Mouse (Mus musculus) embryonic facial prominence, embryonic 14.5 days (tissue): Measurements from ENCODE around the gene Gas2l1. TPM values are rescaled to one million over a fixed set of nuclear protein-coding genes. Genes with fewer than 3 reads are reported as not detected.
A peak's percentile ranks its signal among the peaks of the same experiment; 100 is the strongest.

ENCODE experiments used
- ATAC-seq: fragments of 200-750 bp; cut with Nextera tagmentation; 2 replicates; pipeline ENCODE4 v1.8.0; 2017; ENCODE audit warnings: low read depth, moderate number of reproducible peaks, moderate TSS enrichment
- DNase-seq: peaks from one replicate; pipeline ENCODE4 v3.0.0-alpha.2; 2015; ENCODE audit warnings: low spot score
- H3K27ac ChIP-seq: fragments of 300-500 bp; sonication (generic); replicated peaks from 2 replicates; pipeline ENCODE4 v1.5.1; 2014; ENCODE audit warnings: low read depth, mild to moderate bottlenecking, low read length, moderate library complexity
- H3K27me3 ChIP-seq: fragments of 300-500 bp; sonication (generic); replicated peaks from 2 replicates; pipeline ENCODE4 v1.6.1; 2014; ENCODE audit warnings: low read length; ENCODE audit not compliant: control insufficient read depth, insufficient read depth
- H3K36me3 ChIP-seq: fragments of 300-500 bp; sonication (generic); 2 replicates; pipeline ENCODE4 v1.6.1; 2014; ENCODE audit warnings: low read length, mixed read lengths; ENCODE audit not compliant: control insufficient read depth, insufficient read depth
- H3K4me1 ChIP-seq: fragments of 300-500 bp; sonication (generic); 2 replicates; pipeline ENCODE4 v1.6.1; 2014; ENCODE audit warnings: antibody characterized with exemption, low read length; ENCODE audit not compliant: control insufficient read depth, insufficient read depth
- H3K4me2 ChIP-seq: fragments of 300-500 bp; sonication (generic); 2 replicates; pipeline ENCODE4 v1.6.1; 2014; ENCODE audit warnings: low read depth, mild to moderate bottlenecking, low read length, moderate library complexity, mixed read lengths
- H3K4me3 ChIP-seq: fragments of 300-500 bp; sonication (generic); 2 replicates; pipeline ENCODE4 v1.5.1; 2014; ENCODE audit warnings: low read depth, mild to moderate bottlenecking, low read length
- H3K9ac ChIP-seq: fragments of 300-500 bp; sonication (generic); 2 replicates; pipeline ENCODE4 v1.6.1; 2014; ENCODE audit warnings: low read depth, mild to moderate bottlenecking, low read length, moderate library complexity, mixed read lengths
- H3K9me3 ChIP-seq: fragments of 300-500 bp; sonication (generic); 2 replicates; pipeline ENCODE4 v1.6.1; 2016; ENCODE audit warnings: low read length; ENCODE audit not compliant: control insufficient read depth
- WGBS: fragments of 180-500 bp; shearing (Covaris S2); extraction: QIAGEN DNeasy Blood & Tissue Kit; methylation state at CpG from one replicate; pipeline ENCODE4 v1.1.7; 2014; 5-methylcytosine and 5-hydroxymethylcytosine counted together
- polyA plus RNA-seq: library from polyadenylated mRNA; unstranded; fragments of >200 nt; fragmentation: Nextera tagmentation; extraction: Ambion mirVana; gene quantifications from 2 replicates; pipeline ENCODE4 v1.2.1, GENCODE M21; 2014

Gene Gas2l1
- polyA plus RNA-seq, 1 experiment from 2014 or later, result 33.8 TPM

DNA sequence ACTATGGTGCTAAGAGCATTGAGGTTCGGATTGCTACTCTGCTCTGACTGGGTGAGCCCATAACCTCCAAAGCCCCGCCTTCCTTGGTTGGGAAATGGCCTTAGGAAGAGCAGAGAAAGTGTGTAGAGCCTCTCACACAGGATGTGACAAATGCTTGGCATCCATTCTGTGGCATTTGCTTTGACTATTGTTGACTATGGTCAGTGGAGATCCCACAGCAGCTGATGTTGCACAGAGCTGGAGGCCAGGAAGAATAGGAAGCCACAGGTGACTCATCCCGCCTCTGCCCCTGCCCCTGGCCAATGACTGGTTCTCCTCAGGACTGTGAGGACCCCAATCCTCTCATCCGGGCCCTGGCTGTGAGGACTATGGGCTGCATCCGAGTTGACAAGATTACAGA lies 48.8 kb downstream of the Gas2l1 start:
- Histone ChIP-seq H3K9me3 (no peaks in the 10 kb centered on the region), H3K4me1 (no peaks in the 10 kb centered on the region), H3K9ac (no peak overlapping the region), H3K4me2 (no peak overlapping the region), H3K27ac (no peak overlapping the region), H3K4me3 (no peak overlapping the region), H3K27me3 (no peaks in the 10 kb centered on the region), H3K36me3 (peaks cover 74% of the 10 kb centered on the region)
- WGBS, result 89% methylated on average over 5 of the region's 5 CpGs
- ATAC-seq (no peak), DNase-seq (no peak)

DNA sequence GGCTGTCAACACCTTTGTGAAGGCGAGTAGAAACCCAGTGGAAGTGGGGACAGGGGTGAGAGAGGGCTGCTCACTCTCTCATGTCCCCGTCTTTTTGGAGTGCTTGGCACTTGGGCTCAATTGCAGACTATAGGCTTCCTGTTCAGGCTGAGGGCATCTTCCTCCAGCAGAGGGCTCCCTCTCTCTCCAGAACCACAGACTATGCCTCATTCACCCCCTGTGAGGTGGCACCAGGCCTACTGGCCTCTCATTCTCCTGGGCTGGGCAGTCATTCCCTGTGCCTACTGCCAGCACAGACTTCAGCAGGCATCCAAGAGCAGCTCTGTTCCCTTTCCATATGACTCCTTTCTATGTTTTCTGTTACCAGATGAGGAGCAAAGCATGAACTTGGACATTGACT lies 49.4 kb downstream of the Gas2l1 start:
- WGBS, result 66% methylated on average over 2 of the region's 2 CpGs
- H3K4me1 ChIP-seq, result no peaks in the 10 kb centered on the region
- no peak overlapping the region for H3K27ac ChIP-seq
- no peak for ATAC-seq
- H3K36me3 ChIP-seq, result peaks cover 73% of the 10 kb centered on the region
- no peak overlapping the region for H3K4me3 ChIP-seq
- H3K9me3 ChIP-seq, result no peaks in the 10 kb centered on the region
- no peaks in the 10 kb centered on the region for H3K27me3 ChIP-seq
- DNase-seq, result peak; percentile 11
- no peak overlapping the region for H3K4me2 ChIP-seq
- no peak overlapping the region for H3K9ac ChIP-seq

DNA sequence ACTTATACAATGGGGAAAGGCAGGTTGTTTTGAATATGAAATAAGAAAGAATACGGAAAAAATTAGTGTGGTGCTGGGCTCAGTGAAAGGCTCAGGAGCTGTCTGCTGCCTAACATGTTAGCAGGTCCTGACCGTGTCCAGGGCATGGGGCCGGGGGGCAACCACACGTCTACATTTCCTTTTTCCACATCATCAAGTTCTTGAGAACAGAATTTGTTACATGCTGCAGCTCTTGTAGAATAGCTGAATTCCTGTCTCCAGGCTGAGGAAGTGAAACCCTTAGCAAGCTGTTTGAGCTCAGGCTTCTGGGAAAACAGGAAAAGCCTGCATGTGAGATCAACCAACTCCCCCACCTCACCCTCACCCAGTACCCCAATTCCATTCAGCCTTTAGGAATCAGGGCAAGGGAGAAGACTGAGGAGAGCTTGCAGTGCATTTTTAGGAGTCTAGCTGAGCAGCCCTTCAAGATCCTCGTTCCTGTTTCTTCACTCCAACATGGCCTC lies 52.9 kb downstream of the Gas2l1 start:
- Histone ChIP-seq H3K9ac (no peak overlapping the region), H3K9me3 (no peaks in the 10 kb centered on the region), H3K27ac (no peak overlapping the region), H3K4me2 (no peak overlapping the region), H3K36me3 (peaks cover 42% of the 10 kb centered on the region), H3K27me3 (no peaks in the 10 kb centered on the region), H3K4me1 (no peaks in the 10 kb centered on the region), H3K4me3 (no peak overlapping the region)
- no peak for DNase-seq
- WGBS, result 75% methylated on average over 5 of the region's 5 CpGs
- ATAC-seq, result no peak

DNA sequence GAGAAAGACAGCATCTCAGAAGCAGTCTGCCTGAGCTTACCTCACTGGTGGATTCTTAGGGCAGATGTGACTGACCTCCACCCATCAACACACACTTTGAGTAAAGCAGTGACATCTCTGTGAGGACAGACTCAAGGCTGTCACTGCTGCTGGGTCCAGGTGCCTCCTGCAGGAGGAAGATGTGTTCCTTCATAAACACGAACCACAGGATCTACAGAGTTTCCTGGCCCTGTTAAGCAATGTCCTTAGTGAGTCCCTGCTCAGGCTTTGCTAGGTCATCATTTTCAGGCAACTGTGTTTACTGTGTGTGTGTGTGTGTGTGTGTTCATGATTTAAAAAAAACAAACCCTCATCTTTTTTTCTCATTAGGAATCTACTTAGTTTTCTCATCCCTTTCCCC lies 53.6 kb downstream of the Gas2l1 start:
- Histone ChIP-seq H3K27me3 (no peaks in the 10 kb centered on the region), H3K4me1 (no peaks in the 10 kb centered on the region), H3K27ac (no peak overlapping the region), H3K36me3 (peaks cover 34% of the 10 kb centered on the region; the same call in 1 of the 2 replicates), H3K9ac (no peak overlapping the region), H3K4me2 (no peak overlapping the region), H3K4me3 (no peak overlapping the region), H3K9me3 (no peaks in the 10 kb centered on the region)
- ATAC-seq (no peak), DNase-seq (no peak)
- 88% methylated on average over 1 of the region's 1 CpGs for WGBS

DNA sequence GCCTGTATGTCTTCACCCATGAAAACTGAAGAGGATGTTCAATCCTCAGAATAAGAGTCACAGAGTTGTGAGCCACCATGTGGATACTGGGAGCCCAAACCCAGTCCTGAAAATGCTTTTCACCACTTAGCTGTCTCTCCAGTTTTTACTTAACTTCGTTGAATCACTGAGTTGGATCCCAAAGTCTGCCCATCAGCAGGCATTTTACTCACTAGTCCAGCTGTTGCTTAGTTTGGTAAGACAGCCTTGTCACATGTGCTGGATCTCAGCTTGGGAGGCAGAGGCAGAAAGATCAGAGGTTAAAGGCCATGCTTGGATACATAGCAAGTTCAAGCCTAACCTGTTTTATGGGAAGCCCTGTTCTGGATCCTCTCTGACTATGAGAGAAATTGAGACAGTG lies 54.9 kb downstream of the Gas2l1 start:
- Histone ChIP-seq H3K4me2 (no peak overlapping the region), H3K4me3 (no peak overlapping the region), H3K27ac (no peak overlapping the region), H3K4me1 (no peaks in the 10 kb centered on the region), H3K27me3 (no peaks in the 10 kb centered on the region), H3K36me3 (peaks cover 22% of the 10 kb centered on the region; the same call in 1 of the 2 replicates), H3K9me3 (no peaks in the 10 kb centered on the region), H3K9ac (no peak overlapping the region)
- ATAC-seq (no peak), DNase-seq (no peak)
- WGBS, result 83% methylated on average over 1 of the region's 1 CpGs

DNA sequence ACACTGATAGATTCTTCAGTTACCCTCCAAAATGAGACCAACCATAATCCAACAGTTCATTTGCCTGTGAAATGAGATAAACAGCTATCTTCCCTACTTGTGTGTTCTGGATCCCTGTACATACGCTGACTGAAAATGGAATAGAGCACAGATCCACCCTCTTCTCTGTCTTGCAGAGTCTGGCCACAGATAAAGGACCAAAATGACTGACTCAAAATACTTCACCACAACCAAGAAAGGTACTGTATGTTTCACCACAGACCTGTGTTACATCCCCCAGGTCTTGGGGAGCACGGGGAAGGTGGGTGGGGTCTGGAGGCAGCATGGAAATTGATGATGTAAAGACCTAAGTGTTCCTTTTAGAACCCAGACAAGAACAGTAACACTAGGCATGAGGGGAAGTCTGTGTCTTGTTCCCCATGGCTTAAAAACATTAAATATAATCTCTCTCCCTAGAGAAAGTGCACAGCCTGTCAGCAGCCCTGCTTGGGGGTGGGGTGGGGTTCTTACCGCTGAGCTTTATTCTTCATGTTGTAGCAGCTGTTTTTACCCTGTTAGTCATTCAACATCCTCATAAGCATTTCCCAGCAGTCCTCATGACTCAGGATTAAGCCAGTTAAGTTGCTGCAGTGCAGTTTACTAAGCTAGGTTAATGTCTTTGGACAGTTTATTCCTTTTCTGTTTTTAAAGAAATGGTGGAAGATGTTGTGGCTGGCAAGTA lies 55.6 kb downstream of the Gas2l1 start:
- H3K4me3 ChIP-seq, result no peak overlapping the region
- WGBS, result 62% methylated on average over 3 of the region's 3 CpGs
- no peak overlapping the region for H3K9ac ChIP-seq
- no peaks in the 10 kb centered on the region for H3K27me3 ChIP-seq
- peaks cover 21% of the 10 kb centered on the region; the same call in 1 of the 2 replicates for H3K36me3 ChIP-seq
- H3K27ac ChIP-seq, result no peak overlapping the region
- peak; percentile 33; the same call in 1 of the 2 replicates for ATAC-seq
- H3K4me1 ChIP-seq, result no peaks in the 10 kb centered on the region
- DNase-seq, result peak; percentile 45
- no peaks in the 10 kb centered on the region for H3K9me3 ChIP-seq
- no peak overlapping the region for H3K4me2 ChIP-seq

DNA sequence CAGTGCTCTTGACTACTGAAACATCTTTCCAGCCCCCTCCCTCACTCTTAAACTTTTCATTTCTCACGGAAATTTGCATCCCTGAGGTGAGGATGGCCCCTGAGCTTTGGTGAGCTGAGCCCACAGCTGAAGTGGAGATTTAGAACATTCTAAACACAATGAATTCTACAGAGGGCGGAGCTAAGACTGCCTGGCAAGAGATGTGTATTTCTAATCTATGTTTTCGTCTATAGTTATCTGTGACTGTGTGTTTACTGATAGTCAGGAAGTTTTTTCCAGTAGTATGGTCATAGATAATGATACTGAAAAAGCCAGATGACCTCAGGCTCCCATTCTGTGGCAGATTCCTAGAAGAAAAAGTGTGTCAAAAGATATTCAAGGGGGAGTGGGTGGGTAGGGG lies 56.3 kb downstream of the Gas2l1 start:
- no peak for DNase-seq
- Histone ChIP-seq H3K27ac (no peak overlapping the region), H3K4me1 (no peaks in the 10 kb centered on the region), H3K9ac (peak overlapping the region; percentile 19; the same call in 1 of the 2 replicates), H3K9me3 (no peaks in the 10 kb centered on the region), H3K4me3 (no peak overlapping the region), H3K27me3 (no peaks in the 10 kb centered on the region), H3K4me2 (no peak overlapping the region), H3K36me3 (0 out of 2 replicates have a peak, but pooled peaks cover 16% of the 10 kb centered on the region)
- 82% methylated on average over 3 of the region's 3 CpGs for WGBS
- no peak for ATAC-seq

DNA sequence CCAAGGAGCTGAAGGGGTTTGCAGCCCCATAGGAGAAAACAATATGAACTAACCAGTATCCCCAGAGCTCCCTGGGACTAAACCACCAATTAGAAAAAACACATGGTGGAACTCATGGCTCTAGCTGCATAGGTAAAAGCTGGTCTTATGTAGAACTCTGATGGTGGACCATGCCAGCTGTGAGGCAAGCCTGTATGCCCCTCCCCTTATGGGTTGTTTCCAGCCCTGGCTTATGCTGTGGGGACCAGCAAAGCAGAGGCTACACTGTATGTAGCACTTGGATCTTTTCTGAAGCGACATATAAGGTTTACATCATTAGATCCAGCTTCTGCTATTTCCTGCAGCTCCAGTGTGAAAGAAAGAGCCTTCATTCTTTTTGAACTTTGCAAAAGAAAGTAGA lies 57.9 kb downstream of the Gas2l1 start:
- Histone ChIP-seq H3K4me1 (no peaks in the 10 kb centered on the region), H3K27me3 (no peaks in the 10 kb centered on the region), H3K4me3 (no peak overlapping the region), H3K27ac (no peak overlapping the region), H3K36me3 (peaks cover 18% of the 10 kb centered on the region; the same call in 1 of the 2 replicates), H3K9me3 (no peaks in the 10 kb centered on the region), H3K4me2 (no peak overlapping the region), H3K9ac (no peak overlapping the region)
- no peak for ATAC-seq
- no peak for DNase-seq
- 71% methylated on average over 1 of the region's 1 CpGs for WGBS

DNA sequence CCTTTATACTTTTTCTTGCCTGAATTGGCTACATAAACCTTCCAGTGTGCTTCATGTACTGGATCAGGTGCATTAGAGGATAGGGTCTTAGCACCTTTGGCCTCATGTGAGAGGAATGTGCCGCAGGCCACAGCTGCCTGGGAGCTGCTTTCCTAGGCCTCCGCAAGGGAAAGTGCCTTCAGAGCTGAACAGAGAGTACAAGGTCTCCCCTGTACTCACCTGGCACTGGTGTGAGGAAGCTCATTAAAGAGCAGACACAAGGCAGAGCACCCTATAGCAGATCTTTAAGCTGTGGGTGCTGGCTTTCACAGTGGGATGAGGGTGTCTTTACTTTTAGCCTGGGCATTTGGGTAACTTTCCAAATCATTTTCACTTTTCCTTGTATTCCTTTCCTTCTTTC lies 59.6 kb downstream of the Gas2l1 start:
- H3K36me3 ChIP-seq, result peaks cover 12% of the 10 kb centered on the region; the same call in 1 of the 2 replicates
- no peaks in the 10 kb centered on the region for H3K9me3 ChIP-seq
- H3K27ac ChIP-seq, result no peak overlapping the region
- no peak overlapping the region for H3K4me3 ChIP-seq
- no peak overlapping the region for H3K4me2 ChIP-seq
- no peak for ATAC-seq
- H3K4me1 ChIP-seq, result no peaks in the 10 kb centered on the region
- H3K27me3 ChIP-seq, result no peaks in the 10 kb centered on the region
- 88% methylated on average over 2 of the region's 2 CpGs for WGBS
- DNase-seq, result no peak
- no peak overlapping the region for H3K9ac ChIP-seq
